Mouse (Mus musculus) G1E (cell line): ENCODE measurements at regions not wholly inside any gene's neighbourhood (a gene's known extent, or its start where the extent isn't known, plus 50 kb on each side); places are given as distances from the start of the nearest gene placed in this dataset.

Source experiments
- CTCF ChIP-seq: IDR thresholded peaks from 2 replicates; pipeline ENCODE4 v1.5.1; 2012; ENCODE audit warnings: low read depth, low read length, inconsistent platforms, mixed read lengths
- GATA1 ChIP-seq: IDR thresholded peaks from 2 replicates; pipeline ENCODE4 v1.6.1; 2012; ENCODE audit warnings: borderline replicate concordance, low read length, inconsistent platforms, mixed read lengths
- TAL1 ChIP-seq: conservative IDR thresholded peaks from 2 replicates; pipeline ENCODE4 v1.6.1; 2012; ENCODE audit warnings: low read depth, low read length, inconsistent platforms, mixed read lengths

- TF ChIP-seq CTCF (no peak), GATA1 (no peak), TAL1 (no peak)
Observed at GRCm38 (mm10) chr12:97938361-97938760, 320.9 kb downstream of the Galc start.
